Mouse (Mus musculus) heart, adult 2 months (tissue): ENCODE measurements around the gene Pgap2.

Source experiments
- CTCF ChIP-seq: fragments of 200-600 bp; IDR thresholded peaks from 2 replicates; pipeline ENCODE4 v1.8.1; 2022; ENCODE audit warnings: antibody characterized with exemption, mild to moderate bottlenecking, moderate library complexity
- POLR2A ChIP-seq: fragments of 200-500 bp; IDR thresholded peaks from 2 replicates; pipeline ENCODE4 v1.6.1; 2011; ENCODE audit warnings: mild to moderate bottlenecking, low read depth, low read length, control low read depth; ENCODE audit not compliant: insufficient read depth

DNA sequence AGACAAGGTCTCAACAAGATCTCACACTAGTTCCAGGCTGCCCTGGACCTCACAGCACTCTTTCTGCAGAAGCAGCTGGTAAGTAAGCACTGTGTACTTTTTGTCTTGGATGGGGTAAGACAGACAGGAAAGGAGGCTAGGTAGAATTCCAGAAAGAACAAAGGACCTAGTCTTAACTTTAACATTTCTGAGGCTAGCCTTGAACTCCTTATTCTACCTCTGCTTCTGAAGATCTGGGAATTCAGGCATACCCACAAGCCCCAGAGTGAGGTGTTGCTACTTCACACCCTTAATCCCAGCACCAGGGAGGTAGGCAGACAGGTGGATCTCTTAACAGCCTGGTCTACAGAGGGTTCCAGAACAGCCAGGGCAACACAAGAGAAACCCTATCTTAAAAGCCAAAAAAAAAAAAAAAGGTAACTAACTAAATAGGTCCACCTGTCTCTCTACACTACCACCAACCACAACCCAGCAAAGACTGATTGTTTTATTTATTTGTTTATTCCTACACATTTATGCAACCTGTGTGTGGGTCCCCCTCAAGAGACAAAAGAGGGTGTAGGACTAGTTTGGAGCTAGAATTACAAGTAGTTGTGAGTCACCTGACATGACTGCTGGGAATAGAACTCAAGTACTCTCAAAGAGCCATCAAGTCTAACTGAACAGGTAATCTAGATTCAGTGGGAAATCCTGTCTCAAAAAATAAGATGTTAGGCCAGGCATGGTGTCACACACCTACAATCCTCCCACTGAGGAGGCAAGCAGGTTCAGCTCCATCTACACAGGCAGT, 8.8 kb upstream of the Pgap2 start:
- TF ChIP-seq CTCF (no peak), POLR2A (no peak)
